Mouse (Mus musculus) liver, embryonic 16.5 days (tissue): ENCODE results near the gene Chrdl1. TPM values are rescaled to one million over a fixed set of nuclear protein-coding genes. Genes with fewer than 3 reads are reported as not detected.

ENCODE experiments used
- ATAC-seq: fragments of 200-750 bp; cut with Nextera tagmentation; 2 replicates; pipeline ENCODE4 v1.8.0; 2017; ENCODE audit warnings: low read depth, mild to moderate bottlenecking, moderate number of reproducible peaks, moderate library complexity
- H3K27ac ChIP-seq: fragments of 300-500 bp; sonication (generic); 2 replicates; pipeline ENCODE4 v1.5.1; 2014; ENCODE audit warnings: mild to moderate bottlenecking, low read length
- H3K27me3 ChIP-seq: fragments of 300-500 bp; sonication (generic); 2 replicates; pipeline ENCODE4 v1.6.1; 2014; ENCODE audit warnings: low read depth, low read length, mixed read lengths; ENCODE audit not compliant: control insufficient read depth, insufficient read depth
- H3K36me3 ChIP-seq: fragments of 300-500 bp; sonication (generic); 2 replicates; pipeline ENCODE4 v1.6.1; 2014; ENCODE audit warnings: mild to moderate bottlenecking; ENCODE audit not compliant: control insufficient read depth, insufficient read depth
- H3K4me1 ChIP-seq: fragments of 300-500 bp; sonication (generic); 2 replicates; pipeline ENCODE4 v1.6.1; 2014; ENCODE audit warnings: low read depth, low read length, mixed read lengths; ENCODE audit not compliant: control insufficient read depth
- H3K4me2 ChIP-seq: fragments of 300-500 bp; sonication (generic); 2 replicates; pipeline ENCODE4 v1.6.1; 2014; ENCODE audit warnings: low read depth, low read length, mixed read lengths
- H3K4me3 ChIP-seq: fragments of 300-500 bp; sonication (generic); 2 replicates; pipeline ENCODE4 v1.5.1; 2014; ENCODE audit warnings: low read depth, mild to moderate bottlenecking, low read length
- H3K9ac ChIP-seq: fragments of 300-500 bp; sonication (generic); 2 replicates; pipeline ENCODE4 v1.6.1; 2014; ENCODE audit warnings: low read depth, low read length
- H3K9me3 ChIP-seq: fragments of 300-500 bp; sonication (generic); replicated peaks from 2 replicates; pipeline ENCODE4 v1.6.1; 2016; ENCODE audit warnings: low read length; ENCODE audit not compliant: control insufficient read depth
- WGBS: fragments of 180-500 bp; shearing (Covaris S2); extraction: QIAGEN DNeasy Blood & Tissue Kit; methylation state at CpG from one replicate; pipeline ENCODE4 v1.1.7; 2014; ENCODE audit not compliant: insufficient replicate concordance; 5-methylcytosine and 5-hydroxymethylcytosine counted together
- polyA plus RNA-seq: library from polyadenylated mRNA; unstranded; fragments of >200 nt; fragmentation: Nextera tagmentation; extraction: Ambion mirVana; gene quantifications from 2 replicates; pipeline ENCODE4 v1.2.1, GENCODE M21; 2015

The Chrdl1 gene
- polyA plus RNA-seq = 0.30 and 0.66 TPM in 2 replicates

- Histone ChIP-seq H3K4me2 (peak within 1 kb of the TSS; percentile 27), H3K36me3 (no peaks in the 10 kb centered on the region), H3K27ac (no peak within 1 kb of the TSS), H3K9ac (no peak within 1 kb of the TSS), H3K4me3 (no peak within 1 kb of the TSS), H3K4me1 (no peaks in the 10 kb centered on the region), H3K27me3 (peaks cover 19% of the 10 kb centered on the region), H3K9me3 (no peaks in the 10 kb centered on the region)
- no peak for ATAC-seq
- 19% methylated on average over 34 of the region's 37 CpGs for WGBS
These were observed at the start of gene Chrdl1 for GRCm38 (mm10) chrX:143393791-143394369. Gene Chrdl1 (minus strand): TSS chrX:143394262.

DNA sequence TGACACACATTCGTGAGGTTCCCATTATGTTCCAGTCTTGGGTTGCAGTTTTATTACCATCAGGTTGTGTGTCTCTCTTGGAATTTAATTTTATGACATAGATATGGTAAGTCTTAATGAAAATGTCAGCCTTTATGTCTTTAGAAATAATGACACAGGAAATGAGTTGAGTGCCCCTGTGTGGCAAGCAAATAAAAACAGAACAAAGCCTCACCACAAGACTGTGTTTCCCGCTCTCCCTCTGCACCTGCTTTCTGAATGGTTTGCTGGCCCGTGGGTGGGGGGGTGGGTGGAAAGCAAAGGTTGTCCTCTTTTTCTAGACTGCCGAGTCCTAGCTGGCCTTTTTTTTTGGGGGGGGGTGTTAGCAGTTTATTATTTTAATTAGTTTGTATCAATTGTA, 48.6 kb upstream of the Chrdl1 start:
- H3K9ac ChIP-seq = no peak overlapping the region
- no peak overlapping the region for H3K27ac ChIP-seq
- no peaks in the 10 kb centered on the region for H3K9me3 ChIP-seq
- no peak overlapping the region for H3K4me2 ChIP-seq
- H3K36me3 ChIP-seq = no peaks in the 10 kb centered on the region
- no peak for ATAC-seq
- H3K27me3 ChIP-seq = no peaks in the 10 kb centered on the region
- no peaks in the 10 kb centered on the region for H3K4me1 ChIP-seq
- 43% methylated on average over 4 of the region's 4 CpGs for WGBS
- no peak overlapping the region for H3K4me3 ChIP-seq

DNA sequence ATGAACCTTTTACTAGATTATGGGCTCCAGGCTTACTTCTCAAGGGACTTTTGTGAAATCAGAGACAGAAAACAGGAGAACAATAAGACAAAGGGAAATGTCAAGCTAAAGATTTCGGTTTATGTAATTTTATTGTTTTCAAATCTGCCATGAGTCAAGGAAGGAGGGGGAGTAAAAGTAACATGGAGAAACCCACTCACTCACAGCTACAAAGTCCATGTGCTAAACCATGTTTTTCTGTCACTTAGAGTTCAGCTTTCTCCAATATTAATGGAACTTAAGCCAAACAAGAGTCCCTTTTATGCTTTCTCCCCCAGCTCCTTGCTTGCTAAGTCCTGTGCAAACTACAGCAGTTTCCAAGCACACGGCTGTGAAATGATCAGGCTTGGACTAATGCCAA, 10.5 kb upstream of the Chrdl1 start:
- Histone ChIP-seq H3K36me3 (no peaks in the 10 kb centered on the region), H3K4me1 (no peaks in the 10 kb centered on the region), H3K9ac (no peak overlapping the region), H3K4me2 (no peak overlapping the region), H3K27me3 (no peaks in the 10 kb centered on the region), H3K4me3 (no peak overlapping the region), H3K27ac (no peak overlapping the region), H3K9me3 (no peaks in the 10 kb centered on the region)
- 52% methylated on average over 2 of the region's 2 CpGs for WGBS
- no peak for ATAC-seq

- ATAC-seq = no peak
- no peaks in the 10 kb centered on the region for H3K36me3 ChIP-seq
- no peaks in the 10 kb centered on the region for H3K4me1 ChIP-seq
- no peak overlapping the region for H3K27ac ChIP-seq
- no peak overlapping the region for H3K9ac ChIP-seq
- 55% methylated on average over 4 of the region's 4 CpGs for WGBS
- H3K4me2 ChIP-seq = no peak overlapping the region
- H3K27me3 ChIP-seq = no peaks in the 10 kb centered on the region
- no peak overlapping the region for H3K4me3 ChIP-seq
- no peaks in the 10 kb centered on the region for H3K9me3 ChIP-seq
These were observed 27.7 kb downstream of the Chrdl1 start for GRCm38 (mm10) chrX:143366256-143366959.

DNA sequence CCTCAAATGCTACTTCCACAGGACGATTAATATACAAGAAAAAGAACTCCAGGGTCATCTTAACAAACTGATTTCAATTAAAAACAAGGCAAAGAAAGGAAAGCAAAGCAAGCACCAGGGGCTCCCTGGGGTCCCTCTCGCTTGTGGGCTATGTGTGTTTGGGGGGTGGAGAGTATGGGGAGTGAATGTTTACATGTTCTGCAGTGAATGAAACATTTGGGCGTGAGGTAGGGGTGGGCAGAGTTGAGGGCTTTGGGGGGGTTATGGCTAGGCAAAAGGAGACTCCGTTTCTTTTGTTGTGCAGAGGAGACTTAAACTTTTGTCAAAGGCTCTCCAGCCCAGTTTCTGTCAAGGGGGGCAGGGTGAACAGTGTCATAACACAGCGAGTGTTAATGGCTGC, 46.8 kb downstream of the Chrdl1 start:
- no peaks in the 10 kb centered on the region for H3K27me3 ChIP-seq
- ATAC-seq = no peak
- no peak overlapping the region for H3K9ac ChIP-seq
- H3K4me1 ChIP-seq = no peaks in the 10 kb centered on the region
- no peak overlapping the region for H3K27ac ChIP-seq
- no peak overlapping the region for H3K4me3 ChIP-seq
- H3K36me3 ChIP-seq = no peaks in the 10 kb centered on the region
- WGBS = 44% methylated on average over 5 of the region's 5 CpGs
- no peak overlapping the region for H3K4me2 ChIP-seq
- H3K9me3 ChIP-seq = no peaks in the 10 kb centered on the region

- no peaks in the 10 kb centered on the region for H3K27me3 ChIP-seq
- no peak overlapping the region for H3K4me3 ChIP-seq
- H3K4me1 ChIP-seq = no peaks in the 10 kb centered on the region
- H3K36me3 ChIP-seq = no peaks in the 10 kb centered on the region
- H3K9ac ChIP-seq = no peak overlapping the region
- H3K27ac ChIP-seq = no peak overlapping the region
- H3K4me2 ChIP-seq = no peak overlapping the region
- 58% methylated on average over 3 of the region's 3 CpGs for WGBS
- H3K9me3 ChIP-seq = no peaks in the 10 kb centered on the region
- ATAC-seq = no peak
These were observed 47.3 kb downstream of the Chrdl1 start for GRCm38 (mm10) chrX:143346739-143347138.

DNA sequence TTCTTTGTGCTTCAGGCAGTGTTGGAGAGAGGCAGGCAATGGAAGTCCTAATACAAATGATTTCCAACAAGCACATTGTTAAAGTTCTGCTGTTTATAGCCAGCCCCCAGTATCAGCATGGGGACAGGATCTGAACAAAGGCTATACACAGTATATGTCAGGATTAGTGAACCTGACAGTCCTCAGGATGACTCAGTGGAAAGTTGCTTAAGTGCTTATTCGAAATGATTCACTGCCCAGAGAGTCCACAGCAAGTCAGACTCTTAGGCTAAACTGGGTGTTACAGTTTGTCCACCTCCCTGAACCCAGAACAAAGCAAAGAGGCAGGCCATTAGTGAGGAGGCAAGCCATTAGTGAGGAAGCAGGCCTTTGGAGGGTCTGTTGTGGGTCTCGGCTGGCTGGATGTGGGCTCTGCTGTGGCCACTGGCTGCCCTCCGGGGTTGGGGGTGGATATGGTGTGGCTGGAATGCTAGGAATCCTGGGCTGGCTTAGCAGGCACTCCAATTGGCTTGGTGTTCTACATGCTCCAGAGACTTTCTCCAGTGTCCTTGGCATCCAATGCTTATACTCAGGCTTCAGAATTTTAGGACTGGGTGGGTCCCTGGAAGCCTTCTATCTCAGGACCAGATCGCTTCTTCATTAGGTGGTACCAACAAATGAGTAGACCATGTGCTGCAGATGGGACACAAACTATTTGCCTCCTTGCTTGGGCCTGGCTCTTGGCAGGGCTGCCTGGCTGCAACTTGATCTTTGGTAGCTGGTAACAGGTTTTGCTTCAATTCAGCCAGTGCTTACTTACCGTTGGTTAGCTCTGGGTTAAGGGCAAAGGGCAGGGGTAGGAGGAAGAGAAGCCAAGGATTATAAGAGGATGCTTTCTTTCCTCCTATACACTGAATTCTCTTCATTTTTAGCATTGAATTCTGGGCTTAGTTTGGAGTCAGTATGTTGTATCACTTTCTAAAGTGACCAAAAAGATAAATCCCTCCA, 49.3 kb downstream of the Chrdl1 start:
- no peaks in the 10 kb centered on the region for H3K27me3 ChIP-seq
- no peaks in the 10 kb centered on the region for H3K36me3 ChIP-seq
- H3K27ac ChIP-seq = no peak overlapping the region
- no peak overlapping the region for H3K4me2 ChIP-seq
- ATAC-seq = no peak
- H3K9me3 ChIP-seq = no peaks in the 10 kb centered on the region
- H3K4me1 ChIP-seq = no peaks in the 10 kb centered on the region
- H3K4me3 ChIP-seq = no peak overlapping the region
- no peak overlapping the region for H3K9ac ChIP-seq
- 43% methylated on average over 5 of the region's 5 CpGs for WGBS

DNA sequence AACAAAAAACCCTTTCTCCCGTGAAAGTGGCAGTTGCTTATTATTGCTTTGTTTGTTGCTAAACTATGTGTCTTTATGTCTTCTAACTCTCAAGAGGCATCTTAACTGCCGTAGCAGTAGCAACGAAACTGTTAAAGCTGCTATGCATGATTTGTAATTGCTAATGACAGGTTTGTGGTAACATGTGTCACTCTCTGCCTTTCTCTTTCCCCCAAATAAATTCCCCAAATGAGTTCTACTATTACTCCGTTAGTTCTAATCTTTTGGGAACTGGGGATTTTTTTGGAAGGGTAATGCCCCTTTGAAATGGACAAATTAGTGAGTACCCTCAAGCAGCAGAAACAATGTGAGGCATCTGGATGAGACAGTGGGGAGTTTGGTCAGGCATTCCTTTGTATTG, 55.9 kb downstream of the Chrdl1 start:
- Histone ChIP-seq H3K4me3 (no peak overlapping the region), H3K9ac (no peak overlapping the region), H3K9me3 (no peaks in the 10 kb centered on the region), H3K4me1 (no peaks in the 10 kb centered on the region), H3K36me3 (no peaks in the 10 kb centered on the region), H3K27ac (no peak overlapping the region), H3K4me2 (no peak overlapping the region), H3K27me3 (no peaks in the 10 kb centered on the region)
- ATAC-seq = no peak
- WGBS = 47% methylated on average over 4 of the region's 4 CpGs
